Mouse (Mus musculus) kidney, embryonic 14.5 days (tissue): ENCODE measurements around the gene Unk. TPM values are rescaled to one million over a fixed set of nuclear protein-coding genes. Genes with fewer than 3 reads are reported as not detected.

Experiments used
- ATAC-seq: fragments of 200-750 bp; cut with Nextera tagmentation; 2 replicates; pipeline ENCODE4 v1.8.0; 2017; ENCODE audit warnings: moderate number of reproducible peaks, mild to moderate bottlenecking, moderate TSS enrichment, moderate library complexity; ENCODE audit not compliant: low FRiP score, low TSS enrichment
- H3K27ac ChIP-seq: fragments of 300-500 bp; sonication (generic); 2 replicates; pipeline ENCODE4 v1.5.1; 2014; ENCODE audit warnings: low read depth, mild to moderate bottlenecking, low read length, moderate library complexity, mixed read lengths
- H3K27me3 ChIP-seq: fragments of 300-500 bp; sonication (generic); 2 replicates; pipeline ENCODE4 v1.6.1; 2014; ENCODE audit warnings: mild to moderate bottlenecking, low read length; ENCODE audit not compliant: control insufficient read depth, insufficient read depth
- H3K36me3 ChIP-seq: fragments of 300-500 bp; sonication (generic); 2 replicates; pipeline ENCODE4 v1.6.1; 2014; ENCODE audit warnings: low read length, mixed read lengths; ENCODE audit not compliant: control insufficient read depth, insufficient read depth
- H3K4me1 ChIP-seq: fragments of 300-500 bp; sonication (generic); 2 replicates; pipeline ENCODE4 v1.6.1; 2014; ENCODE audit warnings: low read length, mixed read lengths; ENCODE audit not compliant: control insufficient read depth, insufficient read depth
- H3K4me2 ChIP-seq: fragments of 300-500 bp; sonication (generic); replicated peaks from 2 replicates; pipeline ENCODE4 v1.6.1; 2014; ENCODE audit warnings: low read depth, mild to moderate bottlenecking, low read length
- H3K4me3 ChIP-seq: fragments of 300-500 bp; sonication (generic); 2 replicates; pipeline ENCODE4 v1.5.1; 2014; ENCODE audit warnings: mild to moderate bottlenecking, low read length
- H3K9ac ChIP-seq: fragments of 300-500 bp; sonication (generic); 2 replicates; pipeline ENCODE4 v1.6.1; 2014; ENCODE audit warnings: low read depth, mild to moderate bottlenecking, low read length, moderate library complexity
- H3K9me3 ChIP-seq: fragments of 300-500 bp; sonication (generic); 2 replicates; pipeline ENCODE4 v1.6.1; 2016; ENCODE audit warnings: low read length; ENCODE audit not compliant: control insufficient read depth
- WGBS: fragments of 180-500 bp; shearing (Covaris S2); extraction: QIAGEN DNeasy Blood & Tissue Kit; methylation state at CpG from one replicate; pipeline ENCODE4 v1.1.7; 2014; 5-methylcytosine and 5-hydroxymethylcytosine counted together
- polyA plus RNA-seq: library from polyadenylated mRNA; unstranded; fragments of >200 nt; fragmentation: Nextera tagmentation; extraction: Ambion mirVana; gene quantifications from 2 replicates; pipeline ENCODE4 v1.2.1, GENCODE M21; 2014

Gene Unk
- polyA plus RNA-seq, 1 experiment from 2014 or later: 37.2 TPM

DNA sequence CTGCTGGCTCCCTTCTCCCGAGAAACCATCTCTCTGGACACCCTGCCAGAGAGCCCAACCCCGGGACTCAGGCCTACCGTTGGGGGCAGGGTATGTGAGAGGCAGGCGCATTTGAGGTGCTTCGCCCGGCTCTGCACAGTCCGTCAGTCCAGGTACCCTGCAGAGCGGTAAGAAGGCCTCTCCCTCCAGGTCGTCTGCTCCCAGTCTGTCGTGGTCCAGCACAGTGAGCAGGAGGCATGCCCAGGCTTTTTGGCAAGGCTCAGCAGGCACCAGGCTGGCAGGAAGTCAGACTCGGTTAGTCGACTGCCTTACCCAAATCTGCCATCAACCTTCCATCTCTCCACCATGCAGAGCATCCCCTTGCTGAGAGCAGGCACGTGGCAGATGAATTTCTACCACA is 33.4 kb downstream of the Unk start:
- H3K4me1 ChIP-seq: no peaks in the 10 kb centered on the region
- H3K9ac ChIP-seq: no peak overlapping the region
- 74% methylated on average over 13 of the region's 13 CpGs for WGBS
- ATAC-seq: no peak
- no peaks in the 10 kb centered on the region for H3K27me3 ChIP-seq
- no peak overlapping the region for H3K27ac ChIP-seq
- no peaks in the 10 kb centered on the region for H3K9me3 ChIP-seq
- H3K4me3 ChIP-seq: no peak overlapping the region
- peaks cover 35% of the 10 kb centered on the region for H3K36me3 ChIP-seq
- H3K4me2 ChIP-seq: no peak overlapping the region

DNA sequence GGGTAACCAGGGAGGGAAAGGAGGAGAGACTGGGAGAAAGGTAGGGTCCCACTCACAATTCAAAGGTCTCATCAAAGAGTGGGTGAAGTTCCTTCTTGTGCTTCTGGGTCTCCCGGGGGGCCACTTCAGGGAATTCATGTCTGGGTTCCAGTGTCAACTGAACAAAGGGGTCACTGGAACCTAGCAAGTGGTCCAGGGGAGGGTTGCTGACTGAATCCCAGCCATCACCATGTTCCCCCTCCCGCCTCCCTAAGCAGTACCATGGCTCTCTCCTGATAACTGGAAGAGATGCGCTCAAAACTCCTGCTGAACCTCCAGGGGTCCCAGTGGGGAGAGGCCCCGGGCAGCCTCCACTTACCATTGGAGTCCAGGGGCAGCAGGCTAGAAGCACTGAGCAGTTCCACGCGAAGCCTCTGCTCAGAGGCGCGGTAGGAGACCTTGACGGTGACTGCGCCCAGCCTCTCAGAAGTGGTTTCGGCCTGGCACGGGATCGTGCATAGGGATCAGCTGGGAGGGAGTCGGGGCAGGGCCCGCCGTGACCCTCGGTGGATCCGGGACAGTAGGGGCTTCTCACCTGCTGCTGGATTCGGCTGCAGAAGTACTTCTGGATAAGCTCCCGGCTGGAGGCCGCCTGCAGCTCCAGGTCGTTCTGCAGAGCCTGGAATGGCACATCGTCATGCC is 34.2 kb downstream of the Unk start:
- H3K27ac ChIP-seq: no peak overlapping the region
- WGBS: 74% methylated on average over 23 of the region's 23 CpGs
- no peak for ATAC-seq
- H3K27me3 ChIP-seq: no peaks in the 10 kb centered on the region
- no peaks in the 10 kb centered on the region for H3K9me3 ChIP-seq
- H3K4me3 ChIP-seq: no peak overlapping the region
- no peaks in the 10 kb centered on the region for H3K4me1 ChIP-seq
- H3K9ac ChIP-seq: no peak overlapping the region; the same call in 1 of the 2 replicates
- H3K4me2 ChIP-seq: no peak overlapping the region
- H3K36me3 ChIP-seq: peaks cover 28% of the 10 kb centered on the region

DNA sequence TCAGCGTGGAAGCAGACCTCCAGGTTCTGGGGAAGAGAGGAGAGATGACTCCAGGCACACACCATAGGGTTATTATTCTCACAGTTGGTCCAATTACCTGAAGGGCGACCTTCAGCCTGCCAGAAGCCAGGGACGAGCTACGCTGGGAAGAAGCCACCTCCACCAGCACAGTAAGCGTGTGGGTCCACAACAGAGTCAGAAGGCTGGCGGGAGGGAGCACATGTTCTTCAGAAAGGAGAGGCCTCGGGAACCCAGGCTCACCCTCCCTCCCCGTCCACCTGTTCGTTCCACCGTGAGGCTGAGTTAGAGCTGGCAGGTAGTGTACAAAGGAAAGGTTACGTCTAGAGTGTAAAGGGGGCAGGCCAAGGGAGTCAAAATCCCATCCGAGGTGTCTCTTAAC is 35.2 kb downstream of the Unk start:
- no peak overlapping the region for H3K27ac ChIP-seq
- no peak overlapping the region for H3K4me2 ChIP-seq
- H3K4me1 ChIP-seq: no peaks in the 10 kb centered on the region
- peaks cover 17% of the 10 kb centered on the region for H3K36me3 ChIP-seq
- no peak overlapping the region for H3K9ac ChIP-seq
- H3K4me3 ChIP-seq: no peak overlapping the region
- ATAC-seq: no peak
- WGBS: 85% methylated on average over 12 of the region's 12 CpGs
- no peaks in the 10 kb centered on the region for H3K9me3 ChIP-seq
- no peaks in the 10 kb centered on the region for H3K27me3 ChIP-seq

DNA sequence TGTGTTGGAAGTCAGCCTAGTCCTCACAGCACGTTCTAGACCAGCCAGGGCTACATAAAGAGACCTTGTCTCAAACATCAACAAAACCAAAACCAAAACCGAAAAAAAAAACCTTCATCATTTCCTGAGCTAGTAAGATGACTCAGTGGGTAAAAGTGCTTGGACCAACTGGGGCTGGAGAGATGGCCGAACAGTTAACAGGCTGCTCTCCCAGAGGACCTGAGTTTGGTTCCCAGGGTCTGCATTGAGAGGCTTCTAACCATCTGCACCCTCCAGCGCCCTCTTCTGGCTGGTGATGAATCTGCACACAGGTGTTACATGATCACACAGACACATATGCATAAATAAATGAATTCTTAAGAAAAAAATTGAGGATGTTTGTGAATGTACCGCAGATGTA is 41.4 kb downstream of the Unk start:
- Histone ChIP-seq H3K27me3 (no peaks in the 10 kb centered on the region), H3K36me3 (no peaks in the 10 kb centered on the region), H3K4me2 (no peak overlapping the region), H3K4me1 (no peaks in the 10 kb centered on the region), H3K4me3 (no peak overlapping the region), H3K27ac (no peak overlapping the region), H3K9ac (no peak overlapping the region), H3K9me3 (no peaks in the 10 kb centered on the region)
- WGBS: 63% methylated on average over 5 of the region's 5 CpGs
- ATAC-seq: no peak

DNA sequence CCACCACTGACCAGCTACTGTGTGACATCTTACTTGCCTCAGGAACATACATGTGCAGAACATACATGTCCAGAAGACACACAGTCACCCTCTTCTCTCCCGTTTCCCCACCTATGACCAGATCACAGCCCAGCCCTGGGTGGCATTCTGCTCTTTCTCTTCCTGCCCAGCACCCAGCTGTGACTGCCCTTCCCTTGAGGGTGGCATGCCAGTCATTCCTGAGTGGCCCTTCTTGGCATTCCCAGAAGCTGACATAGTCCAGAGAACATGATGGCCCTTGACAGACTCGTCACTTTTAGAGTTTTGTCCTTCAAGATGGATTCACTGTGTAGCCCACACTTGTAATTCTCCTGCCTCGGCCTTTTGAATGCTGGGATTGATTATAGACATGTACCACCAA is 42.5 kb downstream of the Unk start:
- 93% methylated on average over 3 of the region's 3 CpGs for WGBS
- Histone ChIP-seq H3K4me2 (no peak overlapping the region), H3K27me3 (no peaks in the 10 kb centered on the region), H3K36me3 (no peaks in the 10 kb centered on the region), H3K4me3 (no peak overlapping the region), H3K9ac (no peak overlapping the region), H3K9me3 (no peaks in the 10 kb centered on the region), H3K4me1 (no peaks in the 10 kb centered on the region), H3K27ac (no peak overlapping the region)
- ATAC-seq: no peak

DNA sequence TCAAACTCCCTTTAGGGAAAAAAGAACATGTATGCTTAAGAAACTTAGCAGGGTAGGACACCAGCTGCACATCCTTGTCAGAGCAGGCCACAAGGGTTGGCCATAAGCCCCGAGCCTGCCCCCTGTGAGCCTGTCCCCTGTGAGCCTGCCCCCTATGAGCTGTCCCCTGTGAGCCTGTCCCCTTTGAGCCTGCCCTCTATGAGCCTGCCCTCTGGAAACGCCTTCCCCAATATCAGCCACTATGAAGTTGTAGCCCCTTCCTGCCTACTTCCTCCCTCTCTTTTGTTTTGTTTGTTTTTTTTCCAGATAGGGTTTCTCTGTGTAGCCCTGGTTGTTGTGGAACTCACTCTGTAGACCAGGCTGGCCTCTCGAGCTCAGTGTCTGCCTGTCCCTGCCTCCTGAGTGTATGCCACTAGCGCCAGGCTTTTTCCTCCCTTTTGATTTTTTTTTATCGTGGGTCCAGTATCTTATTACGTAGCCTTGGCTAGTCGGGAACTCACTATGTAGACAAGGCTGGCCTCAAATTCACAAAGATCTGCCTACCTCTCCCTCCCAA is 44.4 kb downstream of the Unk start:
- ATAC-seq: no peak
- peaks cover 10% of the 10 kb centered on the region for H3K4me1 ChIP-seq
- WGBS: 48% methylated on average over 7 of the region's 7 CpGs

DNA sequence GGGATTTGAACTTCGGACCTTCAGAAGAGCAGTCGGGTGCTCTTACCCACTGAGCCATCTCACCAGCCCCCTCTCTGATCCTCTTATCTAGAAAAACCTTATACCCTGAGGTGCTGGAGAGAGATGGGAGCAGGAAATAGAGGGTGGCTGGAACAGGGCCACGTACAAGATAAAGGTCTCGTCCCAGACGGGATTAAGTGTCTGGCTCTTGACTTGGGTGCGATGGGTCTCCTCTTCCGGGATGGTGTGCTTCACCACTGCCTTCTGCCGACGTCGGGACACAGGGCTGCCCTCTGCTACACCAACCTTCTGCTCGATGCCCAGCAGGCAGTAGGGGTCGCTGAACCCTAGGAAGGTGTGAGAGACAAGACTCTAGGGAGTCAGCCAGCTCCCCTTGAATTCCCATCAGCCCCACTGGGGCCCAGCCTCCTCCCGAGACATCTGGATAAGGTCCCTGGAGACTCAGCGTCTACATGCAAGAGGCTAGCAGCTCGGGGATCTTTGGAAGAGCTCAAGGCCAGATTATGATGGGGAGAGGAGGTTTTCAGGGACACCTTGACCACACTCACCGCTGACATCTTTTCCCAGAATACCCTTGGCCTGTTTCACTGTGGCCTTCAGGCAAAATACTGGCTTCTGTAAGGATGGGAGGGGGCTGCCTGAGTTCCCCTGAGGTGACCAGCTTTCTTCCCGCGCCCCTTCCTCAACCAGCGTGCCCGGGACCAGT is 45.6 kb downstream of the Unk start:
- Histone ChIP-seq H3K27ac (no peak overlapping the region), H3K9me3 (no peaks in the 10 kb centered on the region), H3K4me2 (no peak overlapping the region), H3K36me3 (peaks cover 21% of the 10 kb centered on the region), H3K27me3 (no peaks in the 10 kb centered on the region), H3K4me1 (peaks cover 10% of the 10 kb centered on the region), H3K9ac (no peak overlapping the region), H3K4me3 (no peak overlapping the region)
- 63% methylated on average over 20 of the region's 20 CpGs for WGBS
- ATAC-seq: no peak

More for the DNA sequence above, 44.4 kb downstream of the Unk start:
- no peak overlapping the region for H3K9ac ChIP-seq
- no peak overlapping the region for H3K4me3 ChIP-seq
- H3K4me2 ChIP-seq: no peak overlapping the region
- H3K27me3 ChIP-seq: no peaks in the 10 kb centered on the region
- peaks cover 9% of the 10 kb centered on the region for H3K36me3 ChIP-seq
- no peaks in the 10 kb centered on the region for H3K9me3 ChIP-seq
- H3K27ac ChIP-seq: no peak overlapping the region

DNA sequence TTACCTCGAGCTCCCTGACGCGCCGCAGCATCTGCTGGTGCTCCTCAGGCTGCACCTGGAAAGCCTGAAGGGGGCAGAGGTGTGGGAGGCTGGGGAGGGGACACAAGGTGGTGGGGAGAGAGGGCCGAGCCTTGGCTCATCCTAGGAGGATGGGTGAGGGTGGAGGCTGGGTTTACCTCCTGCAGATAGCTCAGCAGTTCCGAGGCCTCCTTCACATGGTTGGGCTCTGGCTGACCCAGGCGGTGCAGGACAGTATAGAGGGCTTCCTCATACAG is 46.1 kb downstream of the Unk start:
- Histone ChIP-seq H3K4me2 (no peak overlapping the region), H3K27ac (no peak overlapping the region), H3K4me3 (no peak overlapping the region), H3K36me3 (peaks cover 26% of the 10 kb centered on the region), H3K9ac (no peak overlapping the region), H3K4me1 (peaks cover 10% of the 10 kb centered on the region), H3K9me3 (no peaks in the 10 kb centered on the region), H3K27me3 (no peaks in the 10 kb centered on the region)
- ATAC-seq: no peak
- WGBS: 66% methylated on average over 7 of the region's 7 CpGs

DNA sequence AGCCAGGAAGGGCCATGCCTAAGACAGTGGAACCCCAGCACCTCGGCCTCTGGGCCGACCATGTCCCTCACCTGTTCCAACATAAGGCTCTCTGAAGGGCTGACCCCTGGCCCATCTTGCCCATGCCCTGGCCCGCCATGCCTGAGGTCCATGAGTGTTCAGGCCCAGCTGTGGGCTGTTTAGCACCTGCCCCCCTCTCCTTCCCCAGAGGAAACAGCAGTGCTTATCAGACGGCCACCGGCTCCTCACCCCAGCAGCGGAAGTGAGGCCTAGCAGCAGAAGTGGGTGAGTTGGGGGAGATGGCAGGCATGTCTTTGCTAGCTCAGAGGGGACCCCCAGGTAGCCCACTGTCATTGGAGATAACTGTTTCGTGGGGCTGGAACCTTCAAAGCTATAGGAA is 46.7 kb downstream of the Unk start:
- H3K9ac ChIP-seq: no peak overlapping the region
- H3K4me2 ChIP-seq: no peak overlapping the region
- H3K9me3 ChIP-seq: no peaks in the 10 kb centered on the region
- H3K36me3 ChIP-seq: peaks cover 32% of the 10 kb centered on the region
- WGBS: 84% methylated on average over 7 of the region's 7 CpGs
- no peak overlapping the region for H3K27ac ChIP-seq
- peaks cover 10% of the 10 kb centered on the region for H3K4me1 ChIP-seq
- H3K4me3 ChIP-seq: no peak overlapping the region
- no peak for ATAC-seq
- no peaks in the 10 kb centered on the region for H3K27me3 ChIP-seq
